25 mouse cellular contexts compared by ENCODE assay signal in the genomic region with DNA sequence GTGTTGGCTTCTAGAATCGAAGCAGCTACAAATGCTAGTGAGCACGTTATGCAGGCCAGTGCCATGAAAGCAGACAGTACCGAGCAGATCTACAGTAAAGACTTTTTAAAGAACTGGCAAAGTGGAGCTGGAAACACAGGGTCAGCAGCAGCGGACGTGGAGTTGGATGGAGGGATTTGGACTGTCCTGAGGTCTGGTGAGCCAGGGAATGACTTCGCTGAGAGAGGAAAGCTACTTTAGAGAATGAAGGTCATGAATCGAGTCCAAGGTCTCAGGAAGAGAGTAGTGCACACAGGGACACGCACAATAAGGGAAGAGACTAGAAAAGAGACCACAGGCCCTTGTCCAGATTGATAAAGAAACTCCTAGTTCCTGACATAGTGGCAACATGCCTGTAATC. TPM values are rescaled to one million over a fixed set of nuclear protein-coding genes. Genes with fewer than 3 reads are reported as not detected.
DNase-seq lines count a peak whose midpoint lies in the region; TF ChIP-seq lines count a peak whose summit lies in the region.
"Had no signal": no experiment of that assay in that cellular context is flagged by ENCODE, and none has a peak within 500 bp of the region (broad histone marks: within the 10 kb centered on the region; RNA-seq: fewer than 3 reads in every experiment).

No protein-coding gene starts in this region.

- DNase-seq in heart, adult 2 months = no peak
- DNase-seq in heart, postnatal 4 days = no peak
- peak; percentile 24 for DNase-seq in ovary, adult 18-20 months (ENCODE audit: low spot score)
- DNase-seq in ovary, postnatal 14 days (ENCODE audit: low spot score) = no peak
- peak; percentile 34 for DNase-seq in adrenal gland, postnatal 14 days
- peak; percentile 38 for DNase-seq in testis, postnatal 14 days (ENCODE audit: low spot score)
- no peak for DNase-seq in cerebellum, adult 8-10 months
- DNase-seq: cerebellum, postnatal 14 days; forebrain, postnatal 0 days; kidney, adult 8-10 months; kidney, postnatal 36 days; layer of hippocampus, adult 9-11 months; lung, adult 18-20 months; lung, postnatal 36 days; right cerebral cortex, postnatal 25 days; thymus, adult 2 months had no signal

- TF ChIP-seq POLR2A in heart, adult 2 months (IDR thresholded peaks at IDR 0.05; ENCODE audit: insufficient read depth, low read depth, low read length) = no peak

- no peak overlapping the region for H3K9ac ChIP-seq in heart, adult 2 months (ENCODE audit: low read depth, low read length)
- H3K9ac ChIP-seq: forebrain, postnatal 0 days; limb, embryonic 13.5 days; neural tube, embryonic 13.5 days had no signal

- peaks cover 4% of the 10 kb centered on the region; the same call in 1 of the 2 replicates for H3K36me3 ChIP-seq in heart, adult 2 months (ENCODE audit: control insufficient read depth, insufficient read depth, low read length)

- H3K4me3 ChIP-seq in heart, adult 2 months = no peak overlapping the region
- H3K4me3 ChIP-seq: limb, embryonic 13.5 days; neural tube, embryonic 13.5 days had no signal

- TF ChIP-seq EP300 in heart, adult 2 months (IDR thresholded peaks at IDR 0.05; ENCODE audit: insufficient read depth, low read depth, low read length) = no peak

- WGBS in heart, adult 2 months = 60% methylated on average over 8 of the region's 8 CpGs

- intact Hi-C loops in heart, adult 2 months (cut with DNase I) = no loop called here

- no peaks in the 10 kb centered on the region for H3K27me3 ChIP-seq in heart, adult 2 months (ENCODE audit: control insufficient read depth, insufficient read depth, low read length)
- H3K27me3 ChIP-seq: limb, embryonic 13.5 days; neural tube, embryonic 13.5 days had no signal

- TF ChIP-seq CTCF in heart, adult 2 months (IDR thresholded peaks at IDR 0.05) = no peak

- peaks cover 7% of the 10 kb centered on the region for H3K4me1 ChIP-seq in heart, adult 2 months (ENCODE audit: control insufficient read depth, insufficient read depth, low read length)

- peaks cover 2% of the 10 kb centered on the region; the same call in 1 of the 2 replicates for H3K79me2 ChIP-seq in heart, adult 2 months (replicated peaks; ENCODE audit: control insufficient read depth, insufficient read depth, low read length)

- H3K27ac ChIP-seq in heart, adult 2 months = peak overlapping the region; percentile 65
- H3K27ac ChIP-seq: limb, embryonic 13.5 days; neural tube, embryonic 13.5 days had no signal

RNA-seq across cellular contexts. Expression of gene Snrpa, which starts 1.6 kb away (rescaled TPM):
- total RNA-seq in heart, adult 2 months (2021) = 10 to 100 TPM; 40.6 to 41.3 TPM
- polyA plus RNA-seq in heart, adult 2 months (2012; rRNA removed) = 85.0 and 87.1 TPM in 2 replicates
- 10 to 100 TPM; 64.8 to 69.5 TPM for total RNA-seq in heart, postnatal 4 days (2021)
- 88.3 and 90.9 TPM in 2 replicates for total RNA-seq in adrenal gland, postnatal 14 days (2021)

RNA-seq across cellular contexts. Expression of gene BC024978, which starts 2.1 kb away (rescaled TPM):
- 10 to 100 TPM; 14.2 TPM for total RNA-seq in heart, adult 2 months (2021)
- polyA plus RNA-seq in heart, adult 2 months (2012; rRNA removed) = 11.3 and 13.9 TPM in 2 replicates
- 10 to 100 TPM; 14.6 to 18.0 TPM for total RNA-seq in heart, postnatal 4 days (2021)
- 22.9 and 23.0 TPM in 2 replicates for total RNA-seq in adrenal gland, postnatal 14 days (2021)

RNA-seq across cellular contexts. Expression of gene Mia, which starts 16.7 kb away (rescaled TPM):
- total RNA-seq in heart, adult 2 months (2021) = under 1 TPM in 1 of 2 experiments, not detected in 1; 0.39 TPM
- 0.50 and 0.78 TPM in 2 replicates for polyA plus RNA-seq in heart, adult 2 months (2012; rRNA removed)
- total RNA-seq in heart, postnatal 4 days (2021) = not detected
- total RNA-seq in adrenal gland, postnatal 14 days (2021) = 0.89 TPM in 1 of 2 replicates, not detected in the other
- total RNA-seq: gastrocnemius, adult 18-20 months; hematopoietic stem cell, adult 5-6 weeks had no signal

RNA-seq across cellular contexts. Expression of gene Gm21983, which starts 16.7 kb away (rescaled TPM):
- under 1 TPM in 1 of 2 experiments, not detected in 1; 0.16 TPM for total RNA-seq in heart, adult 2 months (2021)
- polyA plus RNA-seq in heart, adult 2 months (2012; rRNA removed) = not detected in 2 replicates
- not detected for total RNA-seq in heart, postnatal 4 days (2021)
- not detected in 2 replicates for total RNA-seq in adrenal gland, postnatal 14 days (2021)
- total RNA-seq: adrenal gland, adult 18-20 months; forebrain, postnatal 0 days; G1E; heart, adult 18-20 months; hematopoietic stem cell, adult 5-6 weeks; left cerebral cortex, postnatal 10 days had no signal
- polyA plus RNA-seq: forebrain, postnatal 0 days; G1E; midbrain, embryonic 11.5 days; thymus, adult 2 months had no signal

RNA-seq across cellular contexts. Expression of gene Rab4b, which starts 18.9 kb away (rescaled TPM):
- 10 to 100 TPM; 11.0 TPM for total RNA-seq in heart, adult 2 months (2021)
- polyA plus RNA-seq in heart, adult 2 months (2012; rRNA removed) = 22.4 and 23.1 TPM in 2 replicates
- total RNA-seq in heart, postnatal 4 days (2021) = 10 to 100 TPM; 24.7 to 27.8 TPM
- 39.5 and 55.2 TPM in 2 replicates for total RNA-seq in adrenal gland, postnatal 14 days (2021)

Comparison
In these comparisons a context has a peak if more than half of its experiments do, and no peak if none do; other contexts are left out.
1. DNase-seq: peak in ovary, adult 18-20 months (single experiment), adrenal gland, postnatal 14 days (single experiment) and testis, postnatal 14 days (single experiment); none in heart, adult 2 months (0 of 2), heart, postnatal 4 days (single experiment), ovary, postnatal 14 days (single experiment) and cerebellum, adult 8-10 months (single experiment).